Mouse (Mus musculus) midbrain, embryonic 13.5 days (tissue): ENCODE results near the gene Hspa12b. TPM values are rescaled to one million over a fixed set of nuclear protein-coding genes. Genes with fewer than 3 reads are reported as not detected.
A peak's percentile ranks its signal among the peaks of the same experiment; 100 is the strongest.
"Not testable (repeated sequence)": the region's sequence is repeated elsewhere in the genome, so short reads cannot be mapped to it uniquely, and the experiment has no call there.

Experiments used
- ATAC-seq: fragments of 200-750 bp; cut with Nextera tagmentation; 2 replicates; pipeline ENCODE4 v1.8.0; 2017; ENCODE audit warnings: mild to moderate bottlenecking, moderate TSS enrichment, moderate library complexity
- H3K27ac ChIP-seq: fragments of 300-500 bp; sonication (generic); 2 replicates; pipeline ENCODE4 v1.5.1; 2015; ENCODE audit warnings: inconsistent platforms, mild to moderate bottlenecking, moderate library complexity
- H3K27me3 ChIP-seq: fragments of 300-500 bp; sonication (generic); 2 replicates; pipeline ENCODE4 v1.6.1; 2015; ENCODE audit warnings: mild to moderate bottlenecking, inconsistent platforms
- H3K36me3 ChIP-seq: fragments of 300-500 bp; sonication (generic); 2 replicates; pipeline ENCODE4 v1.6.1; 2015; ENCODE audit warnings: mild to moderate bottlenecking, inconsistent platforms
- H3K4me1 ChIP-seq: fragments of 300-500 bp; sonication (generic); replicated peaks from 2 replicates; pipeline ENCODE4 v1.6.1; 2015; ENCODE audit warnings: inconsistent platforms
- H3K4me2 ChIP-seq: fragments of 300-500 bp; sonication (generic); replicated peaks from 2 replicates; pipeline ENCODE4 v1.6.1; 2015; ENCODE audit warnings: moderate library complexity, mild to moderate bottlenecking, inconsistent platforms
- H3K4me3 ChIP-seq: fragments of 300-500 bp; sonication (generic); replicated peaks from 2 replicates; pipeline ENCODE4 v1.5.1; 2015; ENCODE audit warnings: mild to moderate bottlenecking, inconsistent platforms
- H3K9ac ChIP-seq: fragments of 300-500 bp; sonication (generic); replicated peaks from 2 replicates; pipeline ENCODE4 v1.6.1; 2015; ENCODE audit warnings: mild to moderate bottlenecking, inconsistent platforms
- H3K9me3 ChIP-seq: fragments of 300-500 bp; sonication (generic); 2 replicates; pipeline ENCODE4 v1.6.1; 2016; ENCODE audit warnings: mild to moderate bottlenecking, inconsistent platforms
- WGBS: fragments of 180-500 bp; shearing (Covaris S2); methylation state at CpG from one replicate; pipeline ENCODE4 v1.1.7; 2015; 5-methylcytosine and 5-hydroxymethylcytosine counted together
- polyA plus RNA-seq: library from polyadenylated mRNA; unstranded; fragments of >200 nt; fragmentation: Nextera tagmentation; extraction: Ambion mirVana; gene quantifications from 2 replicates; pipeline ENCODE4 v1.2.1, GENCODE M21; 2015

Gene Hspa12b
- polyA plus RNA-seq, 1 experiment from 2014 or later = 4.0 TPM

DNA sequence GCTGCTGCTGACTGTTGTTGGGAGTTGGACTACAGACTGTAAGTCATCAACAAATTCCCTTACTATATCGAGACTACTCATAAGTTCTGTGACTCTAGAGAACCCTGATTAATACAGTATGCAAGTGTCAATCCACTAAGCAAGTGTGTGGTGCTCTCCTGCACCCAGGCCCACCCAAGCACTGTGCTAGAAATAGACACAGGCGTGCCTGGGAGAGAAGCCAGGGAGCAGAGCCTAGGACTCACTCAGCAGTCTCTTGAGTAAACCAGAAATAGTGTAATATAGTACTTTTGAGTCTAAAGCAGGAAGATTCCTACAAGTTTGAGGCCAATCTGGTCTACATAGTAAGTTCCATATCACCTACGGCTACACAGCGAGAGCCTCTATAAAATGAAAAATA lies 23.1 kb upstream of the Hspa12b start:
- Histone ChIP-seq H3K9me3 (no peaks in the 10 kb centered on the region), H3K4me2 (no peak overlapping the region), H3K27me3 (no peaks in the 10 kb centered on the region), H3K4me1 (no peaks in the 10 kb centered on the region), H3K36me3 (no peaks in the 10 kb centered on the region), H3K27ac (no peak overlapping the region), H3K4me3 (no peak overlapping the region), H3K9ac (no peak overlapping the region)
- ATAC-seq = no peak
- WGBS = 88% methylated on average over 4 of the region's 4 CpGs

DNA sequence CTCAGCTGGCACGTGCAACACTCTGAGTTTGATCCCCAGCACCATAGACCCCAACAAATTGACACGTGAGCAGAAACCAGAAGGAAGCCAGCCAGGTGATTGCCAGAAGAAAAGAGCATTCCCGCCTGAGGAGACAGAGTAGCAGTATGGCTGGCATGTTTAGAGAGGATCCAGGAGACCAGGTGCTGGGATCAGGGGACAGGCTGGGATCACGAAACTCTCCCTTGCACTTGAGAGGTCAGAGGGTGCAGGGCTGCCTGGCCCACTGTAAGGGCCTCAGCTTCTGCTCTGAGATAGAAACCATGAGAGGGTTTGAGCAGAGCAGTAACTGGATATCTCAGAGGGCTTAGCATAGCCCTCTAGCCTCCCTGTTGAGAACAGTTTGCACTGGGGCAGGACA lies 22.0 kb upstream of the Hspa12b start:
- H3K9me3 ChIP-seq, H3K4me1 ChIP-seq, H3K4me2 ChIP-seq, H3K27ac ChIP-seq, H3K4me3 ChIP-seq, H3K9ac ChIP-seq, H3K27me3 ChIP-seq, H3K36me3 ChIP-seq, ATAC-seq: not testable (repeated sequence)
- WGBS = 77% methylated on average over 4 of the region's 4 CpGs

DNA sequence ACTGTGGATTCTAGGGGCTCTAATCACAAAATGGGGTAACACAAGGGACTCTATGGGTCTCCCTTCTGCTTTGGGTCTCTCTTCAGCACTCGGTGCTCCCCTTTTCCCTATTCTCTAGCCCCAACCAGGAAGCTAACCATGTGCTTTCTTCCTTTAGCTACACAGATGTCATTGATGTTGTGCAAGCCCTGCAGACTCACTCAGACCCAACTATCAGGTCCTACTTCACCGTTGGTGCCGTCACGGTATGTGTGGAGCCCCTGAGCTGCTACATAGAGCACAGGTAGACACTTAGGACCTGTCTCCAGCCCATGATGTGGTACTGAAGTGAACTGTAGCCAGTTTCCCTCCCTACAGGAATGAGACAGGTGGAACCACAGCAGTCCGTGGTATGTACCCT lies 21.1 kb upstream of the Hspa12b start:
- Histone ChIP-seq H3K4me1 (no peaks in the 10 kb centered on the region), H3K4me3 (no peak overlapping the region), H3K9ac (no peak overlapping the region), H3K36me3 (no peaks in the 10 kb centered on the region), H3K9me3 (no peaks in the 10 kb centered on the region), H3K27me3 (no peaks in the 10 kb centered on the region), H3K4me2 (no peak overlapping the region), H3K27ac (no peak overlapping the region)
- ATAC-seq = no peak
- WGBS = 91% methylated on average over 5 of the region's 5 CpGs

DNA sequence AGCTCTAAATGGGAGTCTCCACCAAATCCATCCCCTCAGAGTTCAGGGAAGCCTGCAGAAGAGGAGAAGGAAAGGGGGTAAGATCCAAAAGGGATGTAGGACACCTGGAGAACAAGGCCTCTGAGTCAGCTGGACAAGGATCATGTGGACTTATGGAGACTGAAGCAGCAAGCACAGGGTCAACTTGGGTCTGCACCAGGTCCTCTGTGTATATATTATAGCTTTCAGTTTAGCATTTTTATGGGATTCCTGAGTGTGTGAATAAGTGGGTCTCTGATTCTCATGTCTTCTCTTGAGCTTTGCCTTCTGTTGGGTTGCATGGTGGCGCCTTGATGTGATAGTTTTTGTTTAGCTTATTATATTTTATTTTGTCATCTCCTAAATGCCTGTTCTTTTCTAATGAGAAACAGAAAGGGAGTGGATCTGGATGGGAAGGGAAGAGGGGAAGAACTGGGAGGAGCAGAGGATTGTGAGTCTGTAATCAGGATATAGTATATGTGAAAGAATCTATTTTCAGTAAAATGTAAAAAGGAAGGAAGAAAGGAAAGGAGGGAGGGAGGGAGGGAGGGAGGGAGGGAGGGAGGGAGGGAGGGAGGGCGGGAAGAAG lies 8.0 kb upstream of the Hspa12b start:
- Histone ChIP-seq H3K4me3 (no peak overlapping the region), H3K9me3 (no peaks in the 10 kb centered on the region), H3K4me1 (no peaks in the 10 kb centered on the region), H3K27ac (no peak overlapping the region), H3K27me3 (no peaks in the 10 kb centered on the region), H3K9ac (no peak overlapping the region), H3K4me2 (no peak overlapping the region), H3K36me3 (no peaks in the 10 kb centered on the region)
- no peak for ATAC-seq
- WGBS = 75% methylated on average over 2 of the region's 2 CpGs

DNA sequence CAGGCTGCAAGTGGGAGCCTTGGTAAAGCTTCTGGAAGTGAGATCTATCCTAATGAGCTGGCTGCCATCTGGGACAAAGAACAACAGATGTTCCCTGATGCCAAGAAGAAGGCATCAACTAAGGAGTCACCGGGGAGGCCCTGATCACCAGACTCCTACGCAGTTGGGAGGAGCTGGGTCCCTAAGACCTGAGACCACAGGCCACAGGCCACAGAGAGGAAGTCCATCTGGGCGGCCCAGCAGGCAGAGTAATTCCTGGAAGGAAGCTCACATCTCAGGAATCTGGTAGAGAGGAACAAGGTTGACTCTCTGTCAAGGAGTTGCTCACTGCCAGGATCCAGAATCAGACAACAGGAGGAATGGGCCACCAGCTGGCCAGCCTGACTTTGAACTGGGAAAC lies 2.9 kb upstream of the Hspa12b start:
- H3K4me1 ChIP-seq = peaks cover 15% of the 10 kb centered on the region
- H3K36me3 ChIP-seq = no peaks in the 10 kb centered on the region
- no peak overlapping the region for H3K4me2 ChIP-seq
- 80% methylated on average over 3 of the region's 3 CpGs for WGBS
- 0 out of 2 replicates have a peak, but pooled peaks cover 3% of the 10 kb centered on the region for H3K27me3 ChIP-seq
- no peak overlapping the region for H3K4me3 ChIP-seq
- H3K27ac ChIP-seq = no peak overlapping the region
- no peaks in the 10 kb centered on the region for H3K9me3 ChIP-seq
- no peak overlapping the region for H3K9ac ChIP-seq
- no peak for ATAC-seq

DNA sequence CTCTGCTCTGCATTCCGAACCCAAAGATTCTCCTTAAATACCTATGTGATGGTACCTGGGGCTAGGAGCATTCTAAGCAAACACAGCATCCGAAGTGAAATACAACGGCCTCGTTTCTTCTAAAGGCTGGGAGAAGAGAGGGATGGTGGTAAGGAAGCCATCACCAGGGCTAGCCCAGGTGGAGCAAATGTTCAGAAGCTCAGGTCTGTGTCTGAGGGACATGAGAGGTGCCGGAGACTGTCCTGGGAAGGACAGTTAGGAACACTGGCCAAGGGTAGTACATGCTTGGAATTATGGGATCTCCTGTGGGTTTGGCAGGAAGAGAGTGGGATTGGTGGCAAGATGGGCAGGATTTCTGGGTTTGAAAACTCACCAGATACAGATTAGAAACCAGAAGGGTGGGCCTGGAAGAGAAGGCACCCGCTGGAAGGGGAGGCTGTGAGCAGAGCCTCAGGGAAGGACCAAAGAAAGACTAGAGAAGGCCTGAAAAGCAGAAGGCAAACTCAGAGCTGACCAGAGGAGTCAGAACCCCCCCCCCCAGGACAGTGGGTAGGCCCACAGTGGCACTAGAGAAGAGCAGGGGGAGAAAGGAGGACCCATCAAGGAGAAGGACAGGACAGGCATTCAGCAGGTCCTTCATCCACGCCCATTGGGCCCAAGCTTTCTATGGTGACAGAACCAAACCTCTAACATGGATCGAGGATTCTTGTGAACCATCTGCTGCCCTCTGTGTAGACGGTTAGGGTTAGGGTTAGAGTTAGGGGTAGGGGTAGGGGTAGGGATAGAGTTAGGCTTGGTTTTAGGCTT lies 1.7 kb upstream of the Hspa12b start:
- peaks cover 15% of the 10 kb centered on the region for H3K4me1 ChIP-seq
- H3K27ac ChIP-seq = no peak overlapping the region
- no peak for ATAC-seq
- no peak overlapping the region for H3K4me2 ChIP-seq
- 0 out of 2 replicates have a peak, but pooled peaks cover 3% of the 10 kb centered on the region for H3K27me3 ChIP-seq
- no peak overlapping the region for H3K4me3 ChIP-seq
- no peak overlapping the region for H3K9ac ChIP-seq
- no peaks in the 10 kb centered on the region for H3K36me3 ChIP-seq
- WGBS = 91% methylated on average over 9 of the region's 9 CpGs
- H3K9me3 ChIP-seq = no peaks in the 10 kb centered on the region

DNA sequence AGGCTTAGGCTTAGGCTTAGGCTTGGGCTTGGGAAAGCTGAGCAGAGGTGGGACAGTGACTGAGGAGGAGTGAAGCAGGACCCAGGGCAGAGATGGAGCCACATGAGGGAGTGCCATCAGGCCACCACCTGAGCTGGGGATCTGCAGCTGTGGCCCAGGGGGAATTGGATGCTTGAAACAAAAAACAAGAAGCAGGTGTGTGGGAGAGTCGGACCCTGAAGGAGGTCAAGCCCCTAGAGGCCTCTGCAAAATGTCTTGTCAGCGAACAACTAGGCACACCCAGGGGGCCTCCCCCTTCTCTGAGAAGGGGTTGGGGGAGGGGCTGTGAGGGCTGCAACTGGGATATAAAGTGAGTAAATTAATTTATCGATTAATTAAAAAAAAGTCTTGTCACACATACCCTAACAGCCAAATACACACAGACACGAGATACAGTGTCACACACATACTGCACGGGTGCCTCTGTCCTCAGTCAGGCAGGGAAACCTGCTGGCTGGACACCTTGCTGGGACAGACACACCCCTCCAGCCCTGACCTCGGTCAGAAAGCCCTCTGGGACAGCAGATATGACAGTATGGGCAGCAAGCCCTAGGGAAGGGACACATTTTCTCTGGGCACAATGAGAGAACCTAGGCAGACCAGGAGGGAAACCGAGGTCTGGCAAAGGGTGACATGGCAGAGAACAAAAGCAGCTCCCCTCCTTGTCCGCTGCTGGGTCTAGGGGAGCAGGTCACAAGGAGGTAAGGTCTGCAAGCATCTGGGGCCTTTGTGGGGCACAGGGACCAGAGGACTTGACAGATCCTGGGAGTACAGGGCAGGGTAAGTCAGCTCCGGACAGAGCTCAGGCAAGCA lies 890 bp upstream of the Hspa12b start:
- 40% methylated on average over 9 of the region's 9 CpGs for WGBS
- ATAC-seq = peak; percentile 24; the same call in 1 of the 2 replicates

DNA sequence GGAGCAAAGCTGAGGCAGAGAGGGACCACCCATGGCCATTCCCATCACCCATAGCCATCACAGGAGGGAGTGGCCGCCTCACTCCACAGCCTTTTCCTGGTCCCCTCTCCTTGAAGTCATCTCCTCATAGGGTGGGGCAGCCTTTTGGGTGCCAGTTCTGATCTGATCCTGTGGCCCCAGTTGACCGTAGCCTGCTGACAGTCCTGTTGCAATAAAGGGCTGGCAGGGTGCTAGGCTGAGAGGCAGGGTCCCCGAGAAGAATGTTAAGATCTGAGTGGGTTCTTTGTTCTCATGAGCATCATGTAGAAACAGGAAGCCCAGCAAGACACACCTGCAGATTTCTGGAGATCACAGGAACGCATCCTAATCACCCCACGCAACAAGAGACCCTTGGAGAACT lies 1.1 kb downstream of the Hspa12b start:
- 91% methylated on average over 5 of the region's 5 CpGs for WGBS

More for the DNA sequence above, 890 bp upstream of the Hspa12b start:
- Histone ChIP-seq H3K4me1 (peaks cover 15% of the 10 kb centered on the region), H3K9me3 (no peaks in the 10 kb centered on the region), H3K27ac (no peak overlapping the region), H3K4me2 (peak overlapping the region; percentile 89; the same call in 1 of the 2 replicates), H3K27me3 (0 out of 2 replicates have a peak, but pooled peaks cover 3% of the 10 kb centered on the region), H3K36me3 (no peaks in the 10 kb centered on the region), H3K4me3 (no peak overlapping the region), H3K9ac (no peak overlapping the region)

DNA sequence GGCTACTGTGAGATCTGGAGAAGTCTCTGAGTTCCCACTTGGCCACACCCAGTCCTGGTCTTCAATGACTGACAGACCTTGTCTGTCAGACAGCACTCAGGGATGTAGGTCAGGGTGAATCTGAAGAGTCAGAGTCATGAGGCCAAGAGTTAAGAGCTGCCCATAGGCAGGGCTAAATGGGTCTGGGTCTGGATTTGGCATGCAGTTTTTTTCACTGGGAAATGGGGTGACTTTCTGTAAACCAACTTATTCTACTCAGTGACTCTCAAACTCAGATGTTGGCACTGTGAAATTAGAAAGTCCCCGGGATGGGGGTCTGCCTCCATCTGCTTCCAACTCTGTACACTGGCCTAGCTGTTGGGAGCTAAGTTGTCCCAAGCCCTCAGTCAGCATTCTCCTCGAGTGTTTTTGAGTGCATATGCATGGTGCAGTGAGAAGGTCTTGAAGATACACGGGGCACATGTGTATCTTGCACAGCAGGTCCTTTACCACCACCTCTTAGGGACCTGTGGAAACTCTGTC lies 1.6 kb downstream of the Hspa12b start:
- Histone ChIP-seq H3K27ac (no peak overlapping the region), H3K9ac (no peak overlapping the region), H3K4me1 (peaks cover 15% of the 10 kb centered on the region), H3K36me3 (no peaks in the 10 kb centered on the region), H3K9me3 (no peaks in the 10 kb centered on the region), H3K4me3 (no peak overlapping the region), H3K4me2 (no peak overlapping the region), H3K27me3 (0 out of 2 replicates have a peak, but pooled peaks cover 3% of the 10 kb centered on the region)
- WGBS = 90% methylated on average over 3 of the region's 3 CpGs
- ATAC-seq = no peak

More for the DNA sequence above, 1.1 kb downstream of the Hspa12b start:
- no peaks in the 10 kb centered on the region for H3K9me3 ChIP-seq
- H3K9ac ChIP-seq = no peak overlapping the region
- H3K4me2 ChIP-seq = peak overlapping the region; percentile 89; the same call in 1 of the 2 replicates
- H3K4me3 ChIP-seq = no peak overlapping the region; the same call in 1 of the 2 replicates
- H3K27me3 ChIP-seq = 0 out of 2 replicates have a peak, but pooled peaks cover 3% of the 10 kb centered on the region
- no peaks in the 10 kb centered on the region for H3K36me3 ChIP-seq
- no peak for ATAC-seq
- peaks cover 15% of the 10 kb centered on the region for H3K4me1 ChIP-seq
- no peak overlapping the region for H3K27ac ChIP-seq

DNA sequence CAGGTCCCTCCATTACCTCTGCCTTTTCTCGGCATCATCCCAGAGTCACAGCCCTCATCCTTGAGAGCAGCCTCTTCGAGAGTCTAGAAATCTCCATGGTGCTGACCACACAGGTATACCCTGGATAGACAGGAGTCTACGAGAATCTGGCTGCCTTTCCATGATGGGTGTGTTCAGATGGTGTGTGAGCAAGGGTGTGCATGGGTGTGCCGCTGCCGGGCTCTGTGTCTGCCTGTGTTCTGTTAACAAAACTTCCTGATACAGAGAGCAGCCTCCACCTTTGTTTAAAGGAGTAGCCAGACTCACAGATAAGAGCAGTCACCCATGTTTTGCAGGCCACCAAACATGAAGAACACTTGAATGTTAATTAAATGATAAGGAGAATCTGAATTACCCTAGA lies 2.8 kb downstream of the Hspa12b start:
- no peak overlapping the region for H3K4me2 ChIP-seq
- no peaks in the 10 kb centered on the region for H3K9me3 ChIP-seq
- H3K4me3 ChIP-seq = no peak overlapping the region
- no peak for ATAC-seq
- H3K27me3 ChIP-seq = 0 out of 2 replicates have a peak, but pooled peaks cover 3% of the 10 kb centered on the region
- WGBS = 91% methylated on average over 5 of the region's 5 CpGs
- H3K9ac ChIP-seq = no peak overlapping the region
- no peak overlapping the region for H3K27ac ChIP-seq
- peaks cover 15% of the 10 kb centered on the region for H3K4me1 ChIP-seq
- H3K36me3 ChIP-seq = no peaks in the 10 kb centered on the region

DNA sequence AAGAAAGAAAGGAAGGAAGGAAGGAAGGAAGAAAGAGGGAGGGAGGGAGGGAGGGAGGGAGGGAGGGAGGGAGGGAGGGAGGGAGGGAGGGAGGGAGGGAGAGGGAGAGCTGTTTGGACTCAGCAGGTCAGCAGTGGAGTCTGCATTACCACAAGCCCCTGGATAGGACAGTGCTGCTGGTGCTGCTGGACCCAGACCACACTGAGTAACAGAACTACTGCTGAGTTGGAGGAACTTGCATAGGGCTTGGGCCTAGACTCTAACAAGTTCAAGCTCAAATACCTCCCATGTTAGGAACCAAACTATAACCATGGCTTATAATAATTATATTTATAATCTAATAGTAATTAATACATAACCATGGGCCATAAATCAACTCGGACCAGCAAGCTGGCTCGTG lies 3.8 kb downstream of the Hspa12b start:
- Histone ChIP-seq H3K4me1 (peaks cover 15% of the 10 kb centered on the region), H3K9me3 (no peaks in the 10 kb centered on the region), H3K4me3 (no peak overlapping the region), H3K27ac (no peak overlapping the region), H3K27me3 (no peaks in the 10 kb centered on the region), H3K36me3 (no peaks in the 10 kb centered on the region), H3K9ac (no peak overlapping the region), H3K4me2 (no peak overlapping the region)
- WGBS = 89% methylated on average over 2 of the region's 2 CpGs
- no peak for ATAC-seq
